Mouse (Mus musculus) lung, postnatal 4 days (tissue): ENCODE measurements around the gene Klhl8.

ENCODE experiments used
- DNase-seq, 2 experiments: peaks; one replicate each; pipeline ENCODE4 v3.0.0; 2021

The Klhl8 gene

GRCm38 (mm10) chr5:103845418-103846153 lies 65.5 kb downstream of the Klhl8 start:
- no peak for DNase-seq

DNA sequence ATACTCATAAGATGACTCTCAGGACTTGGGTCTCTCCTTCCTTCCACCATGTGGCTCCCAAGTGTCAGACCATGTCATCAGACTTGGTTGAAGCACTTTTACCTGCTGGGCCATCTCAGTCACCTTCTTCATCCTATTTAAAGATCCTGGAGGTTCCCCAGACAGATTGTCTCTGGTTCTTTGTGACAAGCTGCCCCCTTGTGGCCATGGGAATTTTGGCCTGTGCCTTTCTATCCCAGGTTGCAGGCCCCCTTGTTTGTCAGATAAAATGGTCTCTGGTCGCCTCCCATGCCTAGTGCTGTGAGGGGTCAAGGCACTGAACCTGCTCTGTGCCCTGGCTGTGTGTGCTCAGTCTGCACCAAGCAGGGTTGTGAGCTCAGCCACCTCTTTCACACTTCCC lies 67.1 kb downstream of the Klhl8 start:
- peak in 1 of 2 experiments; percentile 60 for DNase-seq

GRCm38 (mm10) chr5:103839265-103839626 lies 71.8 kb downstream of the Klhl8 start:
- DNase-seq, result no peak

GRCm38 (mm10) chr5:103838550-103839264 lies 72.4 kb downstream of the Klhl8 start:
- peak; percentile 67 to 73 for DNase-seq

- no peak for DNase-seq
These were observed 74.8 kb downstream of the Klhl8 start for GRCm38 (mm10) chr5:103836148-103836784.

DNA sequence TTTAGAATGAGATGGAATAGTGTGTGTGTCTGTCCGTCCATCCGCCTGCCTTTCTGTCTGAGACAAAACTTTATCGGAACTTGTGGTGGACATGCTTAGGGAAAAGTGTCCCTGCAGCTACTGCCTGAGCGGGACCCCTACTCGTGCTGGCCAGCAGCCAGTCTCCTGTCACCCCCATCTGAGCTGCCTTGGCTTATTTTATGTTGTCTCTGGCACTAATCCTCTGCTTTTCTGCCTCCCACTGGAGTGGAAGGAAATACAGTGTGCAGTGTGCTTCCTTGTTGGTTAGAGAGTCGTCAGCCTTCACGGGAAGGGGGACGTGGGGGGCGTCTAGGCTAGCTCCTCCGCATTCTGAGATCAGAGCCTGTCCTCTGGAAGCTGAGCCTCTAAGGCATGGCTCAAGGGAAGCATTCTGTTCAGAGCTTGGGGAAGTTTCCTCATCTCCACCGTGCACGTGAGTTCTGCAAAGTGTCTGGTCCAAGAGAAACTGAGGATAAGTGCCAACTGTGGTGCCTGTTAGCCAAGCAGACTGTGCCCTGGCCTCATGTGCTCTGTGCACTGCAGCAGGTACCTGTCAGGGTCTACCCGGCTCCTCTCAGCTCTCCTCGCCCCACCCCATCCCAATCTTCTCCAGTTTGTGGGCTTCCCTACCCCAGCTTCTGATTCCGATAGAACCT lies 75.5 kb downstream of the Klhl8 start:
- no peak for DNase-seq

DNA sequence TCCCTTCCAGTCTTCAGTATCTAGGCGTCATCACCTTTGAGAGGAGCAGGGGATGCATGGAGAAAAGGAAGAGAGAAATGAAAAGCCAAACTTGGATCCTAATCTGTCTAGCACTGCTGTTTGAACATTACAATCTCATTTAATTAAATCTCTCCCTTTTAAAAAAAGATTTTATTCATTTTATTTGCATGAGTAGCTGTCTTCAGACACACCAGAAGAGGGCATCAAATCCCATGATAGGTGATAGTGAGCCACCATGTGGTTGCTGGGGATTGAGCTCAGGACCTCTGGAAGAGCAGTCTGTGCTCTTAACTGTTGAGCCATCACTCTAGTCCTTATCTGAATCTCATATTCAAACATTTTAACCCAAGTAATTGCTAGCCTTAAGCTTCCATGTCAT lies 80.2 kb downstream of the Klhl8 start:
- DNase-seq, result no peak

- DNase-seq, result no peak
These were observed 81.9 kb downstream of the Klhl8 start for GRCm38 (mm10) chr5:103829158-103829557.

GRCm38 (mm10) chr5:103828729-103829128 lies 82.3 kb downstream of the Klhl8 start:
- DNase-seq, result no peak

DNA sequence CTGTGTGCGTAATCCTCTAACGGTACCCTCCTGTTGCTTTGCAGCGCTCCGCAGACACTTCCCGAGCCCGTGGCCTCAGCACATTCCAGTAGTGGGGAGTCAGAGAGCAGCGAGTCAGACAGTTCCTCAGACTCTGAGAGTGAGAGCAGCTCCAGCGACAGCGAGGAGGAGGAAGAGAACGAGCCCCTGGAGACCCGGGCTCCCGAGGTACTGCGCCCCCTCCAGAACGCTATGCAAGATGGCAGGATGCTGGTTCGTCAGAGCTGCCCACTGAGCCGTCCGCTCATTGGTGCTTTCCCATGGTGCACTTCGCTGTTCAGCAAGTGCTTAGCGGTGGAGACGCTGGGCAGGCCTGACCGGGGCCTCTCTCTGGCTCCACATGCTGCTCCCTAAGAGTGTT lies 82.8 kb downstream of the Klhl8 start:
- DNase-seq, result no peak

DNA sequence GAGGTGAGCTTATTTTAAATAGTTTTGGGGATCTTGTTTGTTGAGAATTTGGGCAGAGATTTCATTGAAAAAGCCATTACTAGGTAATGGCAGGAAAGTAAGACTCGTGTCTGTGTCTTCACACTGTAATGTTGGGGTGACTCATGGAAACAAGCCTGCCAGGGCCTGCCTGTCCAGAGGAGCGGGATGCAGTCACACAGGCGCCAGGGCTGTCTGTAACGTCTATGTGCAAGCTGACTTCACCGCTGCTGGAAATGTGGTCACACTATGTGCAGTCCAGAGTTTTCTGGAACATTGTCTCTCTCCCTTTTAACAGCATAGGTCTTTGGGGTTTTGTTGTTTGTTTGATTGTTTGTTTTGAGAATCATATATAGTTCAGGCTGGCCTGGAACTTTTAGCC lies 88.1 kb downstream of the Klhl8 start:
- no peak for DNase-seq

GRCm38 (mm10) chr5:103821500-103822298 lies 89.4 kb downstream of the Klhl8 start:
- DNase-seq, result no peak

- peak in 1 of 2 experiments; percentile 56 for DNase-seq
These were observed 90.0 kb downstream of the Klhl8 start for GRCm38 (mm10) chr5:103821062-103821461.

GRCm38 (mm10) chr5:103819674-103820073 lies 91.4 kb downstream of the Klhl8 start:
- no peak for DNase-seq

DNA sequence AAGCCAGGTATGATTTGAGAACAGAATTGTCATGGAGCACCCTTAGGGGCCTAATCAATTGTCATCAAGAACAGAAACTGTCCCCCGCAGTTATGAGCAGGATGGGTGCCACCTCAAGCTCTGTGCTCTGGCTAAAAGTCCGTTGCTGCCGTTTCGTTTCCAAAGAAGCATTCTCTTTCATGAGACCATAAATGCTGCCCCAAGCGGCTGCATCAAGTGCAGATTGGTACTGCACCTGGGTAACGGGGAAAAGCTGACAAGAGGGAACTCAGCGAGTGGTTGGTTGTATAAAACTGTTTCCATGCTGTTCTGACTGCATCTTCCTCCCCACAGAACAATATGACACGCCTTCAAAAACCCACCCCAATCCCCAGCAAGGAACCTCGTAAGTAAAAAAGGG lies 92.5 kb downstream of the Klhl8 start:
- no peak for DNase-seq

- DNase-seq, result peak; percentile 74 to 87
These were observed 93.3 kb downstream of the Klhl8 start for GRCm38 (mm10) chr5:103817754-103818153.

DNA sequence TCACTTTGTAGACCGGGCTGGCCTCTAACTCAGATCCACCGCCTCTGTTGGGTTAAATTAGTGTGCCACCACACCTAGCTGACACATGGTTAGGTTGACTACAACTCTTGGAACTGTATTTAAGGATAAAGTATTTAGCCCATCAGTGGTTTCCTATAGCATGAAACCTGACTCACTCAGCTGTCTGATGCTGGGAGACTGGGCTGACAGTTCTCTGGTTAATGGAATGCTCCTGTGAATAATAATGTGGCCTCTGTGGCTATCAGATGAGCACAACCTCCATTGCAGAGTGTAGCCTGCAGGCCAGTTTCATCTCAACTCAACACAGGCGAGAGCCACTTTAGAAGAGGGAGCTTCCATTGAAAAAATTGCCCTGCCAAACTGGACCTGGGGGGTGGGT lies 94.3 kb downstream of the Klhl8 start:
- no peak for DNase-seq

- no peak for DNase-seq
These were observed 95.8 kb downstream of the Klhl8 start for GRCm38 (mm10) chr5:103815249-103815617.

DNA sequence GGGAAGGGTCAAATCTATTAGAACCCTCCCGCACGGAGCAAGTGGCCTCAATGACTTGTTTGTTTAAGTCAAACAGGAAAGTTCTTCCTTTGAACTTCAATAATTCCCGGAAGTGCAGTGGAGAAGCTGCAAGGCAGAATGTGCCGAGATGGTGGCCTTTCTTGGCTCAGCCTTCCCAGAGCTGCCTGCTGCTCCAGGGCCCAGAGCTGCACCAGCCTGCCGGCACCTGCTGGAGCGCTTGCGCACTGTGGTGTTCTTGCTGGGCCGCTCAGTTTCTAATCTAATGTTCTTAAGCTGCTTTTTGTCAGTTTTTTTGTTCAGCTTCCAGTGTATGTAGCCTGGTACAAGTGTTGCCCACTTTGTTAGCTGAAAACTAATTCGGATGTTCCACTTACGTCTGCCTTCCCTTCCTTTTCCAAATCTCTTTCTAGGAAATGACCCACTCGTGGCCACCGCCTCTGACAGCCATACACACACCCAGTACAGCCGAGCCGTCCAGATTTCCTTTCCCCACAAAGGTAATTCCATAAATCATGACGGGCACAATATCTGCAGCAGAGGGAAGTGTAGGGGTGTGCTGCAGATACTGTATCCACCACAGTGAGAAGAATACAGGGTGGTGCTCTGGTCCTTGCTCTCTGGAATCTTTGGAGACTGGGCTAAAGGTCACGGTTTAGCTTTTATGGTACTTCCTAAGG lies 96.4 kb downstream of the Klhl8 start:
- DNase-seq, result peak; percentile 61 to 82

- no peak for DNase-seq
These were observed 97.0 kb downstream of the Klhl8 start for GRCm38 (mm10) chr5:103813997-103814542.

GRCm38 (mm10) chr5:103813291-103813690 lies 97.8 kb downstream of the Klhl8 start:
- DNase-seq, result no peak
